Comparison of ENCODE assay signal across 17 mouse cellular contexts in the genomic region with DNA sequence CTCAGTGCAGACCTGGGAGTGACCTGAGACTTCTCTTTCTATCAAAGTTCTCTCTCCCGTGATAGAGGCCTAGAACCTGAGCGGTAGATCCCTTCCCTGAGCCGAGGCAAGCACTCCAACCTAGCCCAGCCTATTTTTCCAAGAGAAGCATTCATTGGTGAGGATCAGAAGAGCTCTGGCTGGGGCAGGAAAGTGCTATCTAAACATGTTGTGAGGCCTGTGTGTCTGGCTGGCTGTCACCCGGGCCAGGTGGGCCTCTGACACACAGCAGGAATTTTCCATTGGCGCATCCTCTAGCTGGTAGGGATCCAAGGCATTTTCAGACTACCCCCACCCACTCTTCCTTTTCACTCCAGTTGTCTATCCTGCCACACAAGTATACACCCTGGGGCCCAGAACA. TPM values are rescaled to one million over a fixed set of nuclear protein-coding genes. Genes with fewer than 3 reads are reported as not detected.
"Had no signal": no experiment of that assay in that cellular context is flagged by ENCODE, and none has a peak within 500 bp of the region (broad histone marks: within the 10 kb centered on the region; RNA-seq: fewer than 3 reads in every experiment).

No protein-coding gene starts in this region.

- DNase-seq: kidney, postnatal 25 days; retina, postnatal 1 day; right cerebral cortex, postnatal 4 days; thymus, postnatal 14 days had no signal

- H3K27me3 ChIP-seq: lung, embryonic 15.5 days; midbrain, embryonic 12.5 days; neural tube, embryonic 13.5 days; stomach, embryonic 15.5 days had no signal

- H3K36me3 ChIP-seq: limb, embryonic 10.5 days; liver, embryonic 12.5 days; lung, embryonic 15.5 days; midbrain, embryonic 12.5 days; neural tube, embryonic 13.5 days; stomach, embryonic 15.5 days had no signal

- H3K4me2 ChIP-seq: liver, embryonic 12.5 days; lung, embryonic 15.5 days; midbrain, embryonic 12.5 days; neural tube, embryonic 13.5 days; stomach, embryonic 15.5 days had no signal

- ATAC-seq: liver, embryonic 12.5 days; midbrain, embryonic 16.5 days had no signal

- H3K4me1 ChIP-seq: limb, embryonic 10.5 days; lung, embryonic 15.5 days; midbrain, embryonic 12.5 days; neural tube, embryonic 13.5 days; stomach, embryonic 15.5 days had no signal

- H3K9ac ChIP-seq: liver, embryonic 12.5 days; lung, embryonic 15.5 days; midbrain, embryonic 12.5 days; neural tube, embryonic 13.5 days; stomach, embryonic 15.5 days had no signal

- H3K27ac ChIP-seq: left cerebral cortex, adult 2 months; limb, embryonic 10.5 days; liver, embryonic 12.5 days; lung, embryonic 15.5 days; midbrain, embryonic 12.5 days; neural tube, embryonic 13.5 days; stomach, embryonic 15.5 days had no signal

- H3K4me3 ChIP-seq: left cerebral cortex, adult 2 months; limb, embryonic 10.5 days; liver, embryonic 12.5 days; lung, embryonic 15.5 days; midbrain, embryonic 12.5 days; neural tube, embryonic 13.5 days; stomach, embryonic 15.5 days had no signal

- H3K9me3 ChIP-seq: limb, embryonic 10.5 days; liver, embryonic 12.5 days; lung, embryonic 15.5 days; midbrain, embryonic 12.5 days; neural tube, embryonic 13.5 days; stomach, embryonic 15.5 days had no signal

RNA-seq across cellular contexts. Expression of gene Kcnk3, which starts 16.1 kb away (rescaled TPM):
- total RNA-seq: megakaryocyte-erythroid progenitor cell, adult 5-6 weeks had no signal

RNA-seq across cellular contexts. Expression of gene Cib4, which starts 26.2 kb away (rescaled TPM):
- total RNA-seq: layer of hippocampus, postnatal 25 days; left cerebral cortex, adult 2 months; left cerebral cortex, postnatal 14 days; megakaryocyte-erythroid progenitor cell, adult 5-6 weeks had no signal
- polyA plus RNA-seq: limb, embryonic 10.5 days; liver, embryonic 12.5 days; liver, embryonic 16.5 days; midbrain, embryonic 12.5 days; midbrain, embryonic 16.5 days; neural tube, embryonic 13.5 days; spleen, adult 2 months; stomach, embryonic 15.5 days had no signal
